Mouse (Mus musculus): ENCODE results near the gene Osgep. TPM values are rescaled to one million over a fixed set of nuclear protein-coding genes. Genes with fewer than 3 reads are reported as not detected.

Gene Osgep
- polyA plus RNA-seq (2015; fragmentation: Nextera tagmentation; extraction: Ambion mirVana): 84.0 and 97.5 TPM in 2 replicates

GRCm38 (mm10) chr14:50924281-50925064 lies at the start of gene Osgep, which contains the start of gene Apex1:
Gene Osgep, minus strand, starts transcription at chr14:50924893.
Gene Apex1, plus strand, starts transcription at chr14:50924968.

GRCm38 (mm10) chr14:50955942-50956508 lies 31.3 kb upstream of the Osgep start, which contains the start of gene Pnp2:
Gene Pnp2, plus strand, starts transcription at chr14:50955992.

GRCm38 (mm10) chr14:50943932-50944667 lies 19.4 kb upstream of the Osgep start, which contains the start of gene Gm49342:
Gene Gm49342, plus strand, starts transcription at chr14:50944517.

GRCm38 (mm10) chr14:50930754-50931492 lies 6.2 kb upstream of the Osgep start, which contains the start of the genes Pip4p1 and Pnp:
Gene Pip4p1, minus strand, starts transcription at chr14:50930856.
Gene Pnp, plus strand, starts transcription at chr14:50931082.

GRCm38 (mm10) chr14:50897374-50897765 lies 27.3 kb downstream of the Osgep start, which contains the start of gene Klhl33:
Gene Klhl33, minus strand, starts transcription at chr14:50897507.

GRCm38 (mm10) chr14:50869889-50870804 lies 54.5 kb downstream of the Osgep start, which contains the start of gene Tep1:
Gene Tep1, minus strand, starts transcription at chr14:50870560.

Other genes starting within 250 kb of the Osgep start
- gene Olfr747, start 231.7 kb downstream of the Osgep start, polyA plus RNA-seq (2015; fragmentation: Nextera tagmentation; extraction: Ambion mirVana): not detected in 2 replicates
- gene Olfr748, start 217.5 kb downstream of the Osgep start, polyA plus RNA-seq (2015; fragmentation: Nextera tagmentation; extraction: Ambion mirVana): not detected in 2 replicates
- not detected in 2 replicates for gene Olfr749, start 179.8 kb downstream of the Osgep start, polyA plus RNA-seq (2015; fragmentation: Nextera tagmentation; extraction: Ambion mirVana)
- gene Ttc5, start 139.4 kb downstream of the Osgep start, polyA plus RNA-seq (2015; fragmentation: Nextera tagmentation; extraction: Ambion mirVana): 64.9 and 67.5 TPM in 2 replicates
- 0.08 TPM in 1 of 2 replicates, not detected in the other for gene Ccnb1ip1, start 117.2 kb downstream of the Osgep start, polyA plus RNA-seq (2015; fragmentation: Nextera tagmentation; extraction: Ambion mirVana)
- gene Parp2, start 117.1 kb downstream of the Osgep start, polyA plus RNA-seq (2015; fragmentation: Nextera tagmentation; extraction: Ambion mirVana): 33.6 and 39.5 TPM in 2 replicates
- gene Tep1, start 54.3 kb downstream of the Osgep start, polyA plus RNA-seq (2015; fragmentation: Nextera tagmentation; extraction: Ambion mirVana): 9.4 and 9.5 TPM in 2 replicates
- 0.36 and 0.57 TPM in 2 replicates for gene Klhl33, start 27.4 kb downstream of the Osgep start, polyA plus RNA-seq (2015; fragmentation: Nextera tagmentation; extraction: Ambion mirVana)
- 143 and 189 TPM in 2 replicates for gene Apex1, start 75 bp upstream of the Osgep start, polyA plus RNA-seq (2015; fragmentation: Nextera tagmentation; extraction: Ambion mirVana)
- gene Pip4p1, start 6.0 kb upstream of the Osgep start, polyA plus RNA-seq (2015; fragmentation: Nextera tagmentation; extraction: Ambion mirVana): 42.4 and 54.4 TPM in 2 replicates
- gene Pnp, start 6.2 kb upstream of the Osgep start, polyA plus RNA-seq (2015; fragmentation: Nextera tagmentation; extraction: Ambion mirVana): 71.4 and 77.7 TPM in 2 replicates
- gene Gm49342, start 19.6 kb upstream of the Osgep start, polyA plus RNA-seq (2015; fragmentation: Nextera tagmentation; extraction: Ambion mirVana): not detected in 2 replicates
- 2.2 and 2.8 TPM in 2 replicates for gene Pnp2, start 31.1 kb upstream of the Osgep start, polyA plus RNA-seq (2015; fragmentation: Nextera tagmentation; extraction: Ambion mirVana)
- 0.25 TPM in 1 of 2 replicates, not detected in the other for gene Rnase10, start 82.9 kb upstream of the Osgep start, polyA plus RNA-seq (2015; fragmentation: Nextera tagmentation; extraction: Ambion mirVana)
- gene Rnase9, start 117.0 kb upstream of the Osgep start, polyA plus RNA-seq (2015; fragmentation: Nextera tagmentation; extraction: Ambion mirVana): not detected in 2 replicates
- not detected in 2 replicates for gene Rnase11, start 125.3 kb upstream of the Osgep start, polyA plus RNA-seq (2015; fragmentation: Nextera tagmentation; extraction: Ambion mirVana)
- gene Rnase12, start 132.8 kb upstream of the Osgep start, polyA plus RNA-seq (2015; fragmentation: Nextera tagmentation; extraction: Ambion mirVana): 1.4 and 1.9 TPM in 2 replicates
- gene Olfr750, start 149.5 kb upstream of the Osgep start, polyA plus RNA-seq (2015; fragmentation: Nextera tagmentation; extraction: Ambion mirVana): 0.03 and 0.05 TPM in 2 replicates
- 122 and 245 TPM in 2 replicates for gene Rnase4, start 166.2 kb upstream of the Osgep start, polyA plus RNA-seq (2015; fragmentation: Nextera tagmentation; extraction: Ambion mirVana)
- 14.8 and 20.1 TPM in 2 replicates for gene Ang, start 166.3 kb upstream of the Osgep start, polyA plus RNA-seq (2015; fragmentation: Nextera tagmentation; extraction: Ambion mirVana)
- 0.08 TPM in 1 of 2 replicates, not detected in the other for gene Eddm3b, start 189.5 kb upstream of the Osgep start, polyA plus RNA-seq (2015; fragmentation: Nextera tagmentation; extraction: Ambion mirVana)
- gene Rnase6, start 199.0 kb upstream of the Osgep start, polyA plus RNA-seq (2015; fragmentation: Nextera tagmentation; extraction: Ambion mirVana): 0.99 and 1.6 TPM in 2 replicates
- 2.3 and 3.7 TPM in 2 replicates for gene Rnase1, start 221.9 kb upstream of the Osgep start, polyA plus RNA-seq (2015; fragmentation: Nextera tagmentation; extraction: Ambion mirVana)
- not detected in 2 replicates for gene Rnase2b, start 237.4 kb upstream of the Osgep start, polyA plus RNA-seq (2015; fragmentation: Nextera tagmentation; extraction: Ambion mirVana)